Mouse (Mus musculus) megakaryocyte, adult 5-6 weeks (primary cell): Measurements from ENCODE around the gene Lins1. TPM values are rescaled to one million over a fixed set of nuclear protein-coding genes. Genes with fewer than 3 reads are reported as not detected.

Source experiments
- ATAC-seq: 2 replicates; pipeline ENCODE4 v1.8.0; 2016; ENCODE audit warnings: mild to moderate bottlenecking, inconsistent platforms; ENCODE audit not compliant: poor library complexity, severe bottlenecking
- total RNA-seq, 2 experiments: library from RNA; stranded (forward) in 1 of 2; stranded (reverse) in 1 of 2; fragments of 153-499, 151-499 nt in 1 of 2; fragments of 221-1000, 200-1000 nt in 1 of 2; gene quantifications; 2 replicates each; pipeline versions ENCODE4 v1.2.3 to v1.2.4; 2015 to 2017

The Lins1 gene
- total RNA-seq (2015), result 8.1 and 11.3 TPM in 2 replicates
- 8.0 and 18.1 TPM in 2 replicates for total RNA-seq (2017)

DNA sequence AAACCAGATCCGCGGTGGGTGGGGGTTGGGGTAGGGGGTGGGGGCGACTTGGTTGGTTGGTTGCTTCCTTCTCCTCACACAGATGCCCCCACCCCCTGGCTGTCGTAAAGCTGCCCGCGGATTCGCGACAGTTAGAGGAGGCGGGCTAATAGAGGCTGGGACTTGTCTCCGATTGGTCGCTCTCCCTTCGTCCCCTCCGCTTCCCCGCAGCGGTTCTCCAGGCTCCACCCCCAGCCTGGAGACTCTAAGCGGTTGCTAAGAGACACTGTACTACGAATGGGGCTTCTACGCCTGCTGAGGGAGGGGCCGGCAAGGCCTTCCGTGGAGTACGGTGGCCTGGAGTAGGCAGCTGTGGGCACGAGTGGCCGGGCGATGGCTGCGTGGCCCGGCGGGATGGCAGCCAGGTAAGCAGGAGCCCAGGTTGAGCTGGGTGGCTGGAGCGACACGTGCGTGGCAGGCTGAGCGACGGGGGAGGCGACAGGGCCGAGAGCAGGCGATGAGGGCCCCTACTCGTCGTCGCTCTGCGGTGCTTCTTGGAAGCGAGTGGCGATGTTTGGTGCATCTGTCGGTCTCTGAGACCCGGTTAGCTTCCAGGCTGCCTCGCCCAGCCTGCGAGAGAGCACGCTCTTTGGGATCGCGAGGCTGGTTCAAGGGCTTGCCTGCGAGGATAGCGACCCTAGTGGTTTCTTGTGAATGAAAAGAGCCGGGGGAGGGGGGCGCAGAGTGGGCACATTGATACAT lies at the start of gene Lins1:
Gene Lins1, plus strand, starts transcription at position 270 of the 741 bp plus-strand sequence.
- peak; percentile 97 for ATAC-seq

DNA sequence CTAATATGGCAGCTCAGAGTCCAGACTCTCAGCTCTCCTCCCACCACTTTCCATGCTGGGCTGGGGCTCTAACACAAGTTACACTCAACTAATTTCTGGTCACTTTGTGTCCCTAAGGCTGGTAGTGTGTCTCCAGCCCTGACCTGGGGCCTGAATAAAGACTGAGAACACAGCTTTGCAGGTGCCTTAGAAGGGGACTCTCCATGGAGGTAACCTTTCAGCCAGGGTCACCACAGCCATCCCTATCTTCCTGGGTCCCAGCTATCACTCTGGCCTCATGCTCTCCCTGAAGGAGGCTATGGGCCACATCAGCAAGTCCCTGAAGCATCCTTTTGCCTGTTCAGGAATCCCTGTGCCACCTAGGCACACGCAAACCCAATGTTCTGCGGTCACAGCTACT lies 44.0 kb upstream of the Lins1 start:
- ATAC-seq, result no peak

DNA sequence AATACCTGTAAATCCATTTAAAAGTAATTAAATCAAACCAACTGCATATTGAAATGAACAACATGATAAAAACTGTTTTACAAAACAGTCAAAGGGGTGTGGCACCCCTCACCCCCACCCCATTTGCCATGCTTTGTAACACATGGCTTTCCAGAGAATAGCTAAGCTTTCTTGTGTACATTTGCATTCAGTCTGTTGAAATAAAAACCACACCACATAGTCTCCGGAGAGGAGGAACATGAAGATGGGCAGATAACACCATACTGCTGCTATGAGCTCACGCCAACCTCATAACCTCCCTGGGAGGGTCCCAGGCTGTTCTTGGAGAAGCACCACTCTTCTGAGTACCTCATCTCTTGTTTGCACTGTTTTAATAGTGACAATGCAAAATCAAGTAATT lies 40.5 kb upstream of the Lins1 start:
- peak; percentile 53 for ATAC-seq

DNA sequence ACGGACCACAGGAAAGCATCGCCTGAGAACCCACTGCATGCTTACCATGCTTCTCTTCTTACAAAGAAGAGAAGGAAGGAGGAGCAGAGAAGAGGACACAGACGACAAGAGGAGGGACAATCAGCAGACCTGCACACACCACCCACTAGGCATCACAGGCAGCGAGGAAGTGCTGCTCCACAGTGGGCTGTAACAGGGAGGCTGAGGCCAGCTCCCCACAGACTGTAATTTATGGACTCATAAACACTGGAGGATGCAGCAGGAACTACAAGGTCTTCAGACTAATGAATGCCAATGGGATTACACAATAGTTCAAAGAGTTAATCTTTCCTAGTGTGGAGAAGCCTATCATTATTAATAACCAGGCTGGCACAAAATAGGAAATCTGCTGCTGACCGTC lies 38.8 kb upstream of the Lins1 start:
- no peak for ATAC-seq

DNA sequence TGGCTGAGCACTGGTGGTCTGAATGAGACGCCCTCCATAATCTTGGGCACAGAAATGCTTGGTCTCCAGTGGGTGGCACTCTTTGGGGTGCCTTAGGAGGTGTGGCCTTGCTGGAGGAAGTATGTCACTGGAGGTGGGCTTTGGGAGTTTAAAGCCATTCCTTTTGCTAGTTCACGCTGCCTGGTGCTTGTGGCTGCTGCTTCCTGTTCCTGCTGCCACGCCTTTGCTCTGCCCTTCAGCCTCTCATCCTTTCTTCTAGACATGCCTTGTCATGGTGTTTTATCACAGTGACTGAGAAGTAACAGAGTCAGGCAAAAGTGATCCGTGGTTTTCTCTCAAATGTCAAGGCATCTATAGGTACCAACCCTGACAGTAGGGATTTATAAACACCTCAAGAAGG lies 37.5 kb upstream of the Lins1 start:
- ATAC-seq, result peak; percentile 75

DNA sequence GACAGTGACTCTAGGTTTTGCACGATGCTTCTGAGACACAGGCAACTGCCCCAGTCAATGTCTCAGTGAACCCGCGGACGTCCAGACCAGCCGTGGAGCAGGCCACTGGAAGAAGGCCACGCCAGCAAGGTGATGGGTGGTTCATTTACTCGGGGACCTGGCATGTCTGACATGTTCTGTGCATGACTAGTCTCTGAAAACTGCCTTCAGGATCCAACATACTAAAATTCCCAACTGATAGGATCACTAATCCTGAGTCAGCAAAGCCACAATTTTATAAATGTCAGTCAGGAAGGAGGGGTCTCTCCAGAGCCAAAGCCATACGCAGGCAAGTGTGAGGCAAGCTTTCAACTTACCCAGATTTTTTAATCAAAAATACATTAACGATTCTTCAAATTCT lies 36.1 kb upstream of the Lins1 start:
- no peak for ATAC-seq

DNA sequence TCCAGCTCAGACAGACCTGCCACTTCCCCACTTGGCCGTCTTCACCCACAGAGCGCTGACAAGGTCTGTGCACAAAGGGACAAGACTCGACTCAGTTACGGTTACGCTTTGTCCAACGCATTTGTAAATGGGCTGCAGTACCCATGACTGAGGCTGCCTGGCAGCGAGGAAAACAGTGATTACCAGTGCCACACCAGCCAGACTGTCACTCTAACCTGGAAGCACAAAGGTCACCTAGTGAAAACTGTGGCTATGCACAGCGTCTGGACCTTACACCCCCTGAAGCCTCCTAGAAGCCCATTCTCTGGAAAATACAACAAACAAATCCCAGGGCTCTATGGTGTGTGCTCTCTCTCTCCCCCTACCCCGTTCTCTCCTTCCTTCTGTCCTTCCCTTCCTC lies 34.2 kb upstream of the Lins1 start:
- ATAC-seq, result no peak

DNA sequence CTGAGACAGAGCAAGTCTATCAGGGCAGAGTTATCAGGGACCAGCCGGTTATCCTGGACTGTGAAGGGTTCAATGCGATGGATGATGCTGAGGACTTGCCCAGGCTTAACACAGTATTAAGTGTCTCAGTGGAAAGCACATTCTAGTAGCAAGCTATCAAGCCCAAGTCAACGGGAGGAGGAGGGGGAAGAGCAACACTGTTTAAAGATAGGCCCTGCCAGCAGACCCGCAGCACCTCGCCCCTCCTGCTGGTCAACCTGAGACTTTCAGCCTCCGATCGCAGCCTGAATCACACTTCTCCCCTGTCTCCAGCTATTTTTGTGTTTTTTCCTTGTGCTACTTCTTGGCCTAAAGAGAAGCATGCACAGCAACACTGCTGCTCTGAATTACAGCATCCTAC lies 29.4 kb upstream of the Lins1 start:
- ATAC-seq, result no peak

DNA sequence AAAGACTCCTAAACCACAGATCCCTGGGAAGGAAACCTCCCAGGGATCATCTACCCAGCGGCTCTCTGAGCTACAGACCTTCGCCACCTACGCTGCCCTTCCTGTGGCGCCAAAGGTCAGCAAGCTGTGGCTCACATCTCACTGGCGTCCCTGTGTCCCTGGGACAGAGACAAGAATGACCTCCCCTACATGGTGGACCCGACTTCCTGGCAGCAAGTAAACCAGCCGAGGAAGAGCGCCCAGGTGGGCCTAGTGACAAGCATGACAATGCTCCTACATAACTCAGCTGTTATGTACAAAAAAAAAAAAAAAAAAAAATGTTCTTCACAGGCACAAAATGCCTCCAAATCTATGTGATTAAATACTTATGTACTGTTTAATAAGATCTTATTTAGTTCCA lies 28.7 kb upstream of the Lins1 start:
- no peak for ATAC-seq

DNA sequence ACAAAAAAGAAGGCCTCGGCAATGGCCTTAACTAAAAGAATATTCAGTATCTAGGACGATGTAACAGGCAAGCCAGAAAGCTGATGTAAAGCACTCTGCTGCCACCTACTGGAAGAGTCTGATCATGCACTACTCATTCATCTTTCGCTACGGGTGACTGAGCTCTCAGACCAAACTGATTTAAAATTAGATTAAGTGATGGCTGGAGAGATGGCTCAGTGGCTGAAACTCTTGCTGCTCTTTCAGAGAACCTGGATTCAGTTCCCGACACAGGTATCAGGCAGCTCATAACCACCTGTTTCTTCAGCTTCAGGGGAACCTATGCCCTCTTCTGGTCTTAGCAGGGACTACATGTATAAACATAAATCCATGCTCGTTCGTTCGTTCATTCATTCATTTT lies 28.1 kb upstream of the Lins1 start:
- peak; percentile 91 for ATAC-seq

DNA sequence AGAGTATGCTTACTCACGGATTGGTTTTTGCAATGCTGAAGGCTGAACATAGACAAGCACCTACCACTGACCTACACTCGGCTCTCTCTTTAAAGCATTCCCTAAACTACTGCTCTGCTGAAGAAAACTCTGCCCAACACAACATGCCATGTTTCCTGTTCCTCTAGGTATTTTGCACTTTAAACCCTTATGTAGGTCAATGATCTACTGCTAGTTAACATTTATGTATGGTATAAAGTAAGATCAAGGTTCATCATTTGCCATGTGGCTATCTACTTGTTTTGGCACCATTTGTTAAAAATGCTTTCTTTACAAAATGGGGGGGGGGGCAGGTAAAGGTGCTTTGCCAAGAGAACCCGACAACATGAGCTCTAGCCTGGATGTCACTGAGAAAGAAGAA lies 26.1 kb upstream of the Lins1 start:
- ATAC-seq, result no peak

DNA sequence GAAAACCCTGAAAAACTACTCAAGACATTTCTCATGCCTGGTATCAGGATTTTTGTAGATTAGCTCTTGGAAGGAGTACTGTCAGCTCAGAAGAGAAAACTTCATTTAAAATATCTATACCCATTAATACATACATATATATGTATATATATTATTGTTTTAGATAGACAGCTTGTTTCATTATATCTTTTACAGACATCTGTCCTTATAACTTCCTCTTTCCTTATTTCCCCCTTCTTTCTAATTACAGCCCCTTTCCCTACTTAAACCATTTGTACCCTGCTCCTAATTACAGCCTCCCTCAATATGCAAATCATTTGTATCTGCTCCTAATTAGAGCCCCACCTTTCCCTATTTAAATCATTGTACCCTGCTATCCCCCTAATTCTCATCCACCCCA lies 22.6 kb upstream of the Lins1 start:
- no peak for ATAC-seq

DNA sequence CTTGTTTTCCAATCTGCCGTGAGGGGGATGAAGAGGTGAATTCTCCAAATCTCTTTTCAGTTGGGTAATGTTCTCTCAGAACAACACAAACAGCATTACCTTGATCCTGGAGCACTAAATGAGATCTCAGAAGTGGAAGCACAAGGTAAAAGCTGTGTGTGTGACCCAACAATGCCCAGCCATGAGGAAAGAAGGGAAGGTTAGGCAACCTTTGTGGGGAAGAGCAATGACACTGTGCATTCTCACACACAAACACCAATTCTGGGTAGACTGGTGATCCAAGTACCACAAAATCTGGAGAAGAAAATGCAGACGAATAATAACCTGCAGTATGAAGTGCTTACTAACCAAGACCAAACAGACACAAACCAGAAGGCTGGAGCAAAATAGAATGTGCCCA lies 13.9 kb upstream of the Lins1 start:
- peak; percentile 83 for ATAC-seq

DNA sequence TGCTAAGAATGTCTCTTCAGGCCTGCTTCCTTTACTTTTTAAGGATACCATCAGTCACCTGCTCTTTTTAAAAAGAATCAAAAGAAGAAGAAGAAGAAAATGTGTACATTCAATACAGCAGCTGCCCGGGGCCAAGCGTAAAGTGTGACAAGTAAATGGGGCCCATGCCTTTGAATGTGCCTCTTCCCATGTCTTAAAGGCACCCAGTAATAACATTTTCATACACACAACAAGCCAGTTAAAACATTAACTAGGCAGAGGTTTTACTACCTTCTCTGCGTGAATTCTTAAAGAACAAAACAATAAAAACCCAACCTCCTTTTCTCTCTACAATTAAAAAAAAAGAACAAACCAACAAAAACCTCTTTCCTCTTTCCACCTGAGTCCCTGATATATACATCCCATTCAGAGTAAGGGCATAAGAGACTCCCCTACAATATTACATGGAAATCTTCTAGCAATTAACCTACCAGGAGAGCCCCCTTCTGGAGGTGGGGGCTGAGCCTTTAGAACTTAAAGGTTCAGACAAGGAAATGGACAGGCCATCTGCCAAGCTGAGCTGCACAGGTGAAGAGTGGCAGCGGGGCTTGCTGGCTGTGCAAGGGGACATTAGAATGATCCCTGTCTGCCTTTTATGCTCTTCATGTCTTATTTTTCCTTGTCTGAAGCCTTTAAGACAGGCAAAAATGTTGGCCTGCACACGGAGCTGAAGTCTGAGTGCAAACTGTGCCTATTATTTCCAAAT lies 7.4 kb upstream of the Lins1 start:
- ATAC-seq, result no peak

DNA sequence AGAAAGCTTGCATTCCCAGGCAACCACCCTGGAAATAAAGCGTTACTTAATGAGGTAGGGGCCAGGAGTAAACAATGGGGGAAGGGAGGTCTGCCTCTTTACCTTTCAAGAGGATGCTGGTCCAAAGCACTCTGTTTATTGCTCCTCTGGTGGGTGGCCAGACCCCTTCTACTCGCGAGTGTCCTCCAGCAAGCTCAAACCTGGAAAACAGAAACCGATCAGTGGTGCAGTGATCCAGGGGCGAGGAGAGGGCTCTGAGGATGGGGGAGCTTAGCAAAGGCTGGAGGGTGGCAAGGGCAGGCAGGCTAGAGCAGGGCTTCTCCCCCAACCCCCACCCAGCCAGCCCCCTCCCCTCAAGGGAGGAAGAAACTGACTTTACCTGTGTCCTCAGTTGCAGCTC lies 968 bp upstream of the Lins1 start:
- no peak for ATAC-seq

DNA sequence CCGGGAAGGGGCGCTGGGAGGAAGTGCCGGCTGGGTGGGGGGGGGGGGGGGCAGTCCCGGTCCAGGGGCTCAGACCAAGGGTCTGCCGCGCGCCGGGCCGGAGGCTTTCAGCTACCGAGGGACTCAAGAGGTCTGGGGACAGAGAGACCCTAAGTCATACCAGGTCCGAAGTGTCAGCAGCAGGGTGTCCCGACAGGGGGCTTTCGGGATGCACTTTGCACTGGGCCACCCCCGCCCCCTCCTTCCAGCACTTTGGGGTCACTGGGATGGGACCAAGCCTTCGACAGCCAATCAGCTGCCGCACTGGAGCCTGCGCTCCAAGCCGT lies 432 bp upstream of the Lins1 start, which contains the start of gene Asb7:
Gene Asb7, minus strand, starts transcription at position 303 of the 326 bp plus-strand sequence.
- ATAC-seq, result no peak

DNA sequence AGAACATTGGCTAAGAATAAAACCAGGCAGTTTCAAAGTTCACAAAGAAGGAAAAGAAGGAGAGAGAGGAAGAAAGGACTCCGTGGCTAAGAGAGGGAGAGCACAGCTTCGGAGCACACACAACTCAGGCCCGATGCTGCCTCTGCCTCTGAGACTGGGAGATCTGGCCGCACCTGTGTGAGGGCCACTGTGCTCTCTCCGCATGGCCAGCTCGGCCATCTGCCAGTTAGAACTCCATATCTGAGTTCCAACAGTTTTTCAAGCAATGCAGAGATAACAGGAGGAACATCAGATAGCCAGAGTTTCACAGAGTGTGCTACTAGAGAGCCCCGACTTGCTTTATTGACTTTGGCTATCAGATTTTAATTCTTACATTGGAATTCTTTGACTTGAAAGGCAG lies 4.8 kb downstream of the Lins1 start:
- no peak for ATAC-seq

DNA sequence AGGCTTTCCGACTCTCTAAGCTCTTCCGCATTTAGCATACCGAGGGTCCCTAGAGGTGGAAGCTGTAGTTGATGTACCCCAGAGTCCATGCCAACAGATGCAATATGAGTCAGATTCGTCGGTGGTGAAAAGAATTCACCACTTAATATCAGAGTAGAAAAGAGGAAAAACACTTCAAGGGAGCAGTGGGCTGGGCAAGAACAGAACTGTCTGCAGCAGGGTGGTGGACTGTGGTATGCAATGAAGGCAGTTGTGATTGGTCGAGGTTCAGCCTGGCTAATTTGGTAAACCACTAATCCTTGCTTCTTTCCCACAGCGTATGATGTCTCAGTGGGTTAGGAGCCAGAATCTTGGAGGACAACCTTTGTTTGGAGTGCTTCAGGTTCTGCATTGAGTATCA lies 13.0 kb downstream of the Lins1 start:
- no peak; the same call in 1 of the 2 replicates for ATAC-seq

DNA sequence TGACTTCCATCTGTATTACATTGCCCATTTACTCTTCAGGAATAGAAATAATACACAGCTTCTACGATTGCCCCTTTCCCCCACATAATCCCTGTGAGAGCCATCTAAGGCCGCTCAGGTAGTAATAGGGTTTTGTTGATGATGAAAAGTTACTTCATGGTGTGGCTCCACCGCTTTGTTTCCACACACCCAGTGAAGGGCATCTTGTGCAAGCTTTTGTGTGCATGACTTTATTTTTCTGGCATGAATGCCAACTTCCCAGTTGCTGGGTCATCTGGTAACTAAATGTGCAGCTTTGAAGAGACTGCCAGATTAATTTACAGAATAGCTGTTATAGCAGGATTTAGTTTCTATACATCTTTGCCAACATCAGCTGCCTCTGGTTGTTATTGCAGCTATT lies 14.9 kb downstream of the Lins1 start:
- ATAC-seq, result peak; percentile 94

DNA sequence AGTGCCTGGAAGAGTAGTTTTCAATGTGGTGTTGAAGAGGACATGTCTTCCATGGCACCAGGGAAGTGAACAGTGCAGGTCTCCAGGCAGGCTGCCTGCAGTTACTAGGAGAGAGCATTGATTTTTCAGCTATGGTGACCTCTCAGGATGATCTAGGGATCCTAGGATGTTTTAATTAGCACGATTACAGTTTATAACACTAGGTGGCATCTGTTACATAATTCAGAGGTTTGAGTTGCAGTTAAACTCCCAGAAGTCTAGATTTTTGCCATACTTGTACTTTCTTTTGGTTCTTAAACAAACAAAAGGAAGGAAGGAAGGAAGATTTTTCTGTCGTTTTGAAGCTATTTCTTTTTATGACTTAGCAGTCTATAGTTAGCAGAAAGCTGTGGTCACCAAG lies 21.5 kb downstream of the Lins1 start:
- no peak for ATAC-seq

DNA sequence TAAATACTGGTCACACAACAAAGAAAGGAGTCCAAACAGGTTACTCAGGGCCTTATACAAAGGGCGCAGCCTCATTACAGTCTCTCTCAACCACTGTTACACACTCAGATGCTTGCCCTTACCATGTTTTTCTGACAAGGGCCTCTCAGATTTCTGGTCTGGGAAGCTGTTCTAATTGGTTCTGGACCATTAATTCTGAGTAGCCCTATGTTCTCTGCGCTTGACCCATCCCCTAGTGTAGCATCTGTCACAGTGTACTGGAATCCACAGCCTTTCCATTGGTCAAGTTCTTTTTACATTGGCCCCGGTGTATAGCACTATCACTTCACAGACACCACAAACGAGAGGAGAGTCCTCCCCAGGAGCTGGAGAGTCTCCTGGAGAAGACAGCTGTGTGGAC lies 34.8 kb downstream of the Lins1 start:
- ATAC-seq, result no peak

DNA sequence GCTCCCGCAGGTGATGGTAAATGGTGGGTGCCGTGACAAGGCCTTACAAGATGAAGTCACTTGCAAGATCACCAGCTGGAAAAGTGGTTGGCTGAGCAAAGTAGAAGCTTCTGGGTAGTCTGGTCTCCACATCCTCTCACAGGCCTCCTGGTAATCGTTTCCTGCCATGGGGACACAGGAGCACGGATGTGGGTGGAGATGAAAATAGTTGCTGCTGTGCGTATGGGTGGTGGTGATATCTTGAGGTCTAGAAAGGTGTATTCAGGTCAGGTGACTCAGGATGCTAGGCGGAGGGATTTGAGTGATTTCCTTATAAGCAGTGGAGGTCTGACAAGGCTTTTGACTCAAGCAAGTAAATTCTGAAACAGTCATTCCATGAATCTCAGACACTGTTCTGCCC lies 35.3 kb downstream of the Lins1 start:
- ATAC-seq, result no peak

DNA sequence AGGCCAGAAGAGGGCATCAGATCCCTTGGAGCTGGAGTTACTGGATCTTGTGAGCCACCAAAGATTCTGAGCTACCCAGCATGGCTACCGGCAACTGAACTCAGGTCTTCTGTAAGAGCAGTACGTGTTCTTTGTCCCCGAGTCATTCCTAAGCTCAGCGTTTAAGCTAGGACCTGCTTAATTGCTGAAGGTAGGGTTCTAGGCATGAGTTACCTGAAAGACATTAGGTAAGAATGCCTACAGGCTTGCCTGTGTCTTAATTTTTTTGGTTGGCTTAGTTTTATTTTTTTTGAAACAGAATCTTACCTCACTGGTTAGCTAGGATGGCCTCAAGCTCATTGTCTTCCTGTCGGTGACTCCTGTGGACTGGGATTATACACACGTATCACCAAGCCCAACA lies 38.4 kb downstream of the Lins1 start:
- ATAC-seq, result no peak
